Mouse (Mus musculus) embryonic facial prominence, embryonic 13.5 days (tissue): ENCODE data around the gene Slc5a9. TPM values are rescaled to one million over a fixed set of nuclear protein-coding genes. Genes with fewer than 3 reads are reported as not detected.

Source experiments
- ATAC-seq: fragments of 200-750 bp; cut with Nextera tagmentation; 2 replicates; pipeline ENCODE4 v1.8.0; 2017; ENCODE audit warnings: low read depth; ENCODE audit not compliant: insufficient number of reproducible peaks, insufficient read depth, low FRiP score, low TSS enrichment
- H3K27ac ChIP-seq: fragments of 300-500 bp; sonication (generic); 2 replicates; pipeline ENCODE4 v1.5.1; 2015; ENCODE audit warnings: moderate library complexity, mild to moderate bottlenecking, inconsistent platforms
- H3K27me3 ChIP-seq: fragments of 300-500 bp; sonication (generic); 2 replicates; pipeline ENCODE4 v1.6.1; 2015; ENCODE audit warnings: mild to moderate bottlenecking, inconsistent platforms
- H3K36me3 ChIP-seq: fragments of 300-500 bp; sonication (generic); 2 replicates; pipeline ENCODE4 v1.6.1; 2015; ENCODE audit warnings: mild to moderate bottlenecking, inconsistent platforms
- H3K4me1 ChIP-seq: fragments of 300-500 bp; sonication (generic); 2 replicates; pipeline ENCODE4 v1.6.1; 2015; ENCODE audit warnings: inconsistent platforms
- H3K4me2 ChIP-seq: fragments of 300-500 bp; sonication (generic); 2 replicates; pipeline ENCODE4 v1.6.1; 2015; ENCODE audit warnings: moderate library complexity, mild to moderate bottlenecking, inconsistent platforms
- H3K4me3 ChIP-seq: fragments of 300-500 bp; sonication (generic); 2 replicates; pipeline ENCODE4 v1.5.1; 2015; ENCODE audit warnings: mild to moderate bottlenecking, inconsistent platforms
- H3K9ac ChIP-seq: fragments of 300-500 bp; sonication (generic); 2 replicates; pipeline ENCODE4 v1.6.1; 2015; ENCODE audit warnings: mild to moderate bottlenecking, inconsistent platforms
- H3K9me3 ChIP-seq: fragments of 300-500 bp; sonication (generic); 2 replicates; pipeline ENCODE4 v1.6.1; 2016; ENCODE audit warnings: inconsistent platforms
- WGBS: fragments of 180-500 bp; shearing (Covaris S2); methylation state at CpG from one replicate; pipeline ENCODE4 v1.1.7; 2015; ENCODE audit warnings: mixed read lengths; 5-methylcytosine and 5-hydroxymethylcytosine counted together
- polyA plus RNA-seq: library from polyadenylated mRNA; unstranded; fragments of >200 nt; fragmentation: Nextera tagmentation; extraction: Ambion mirVana; gene quantifications from 2 replicates; pipeline ENCODE4 v1.2.1, GENCODE M21; 2015

Slc5a9 gene
- polyA plus RNA-seq, 1 experiment from 2014 or later: 0.63 TPM

GRCm38 (mm10) chr4:111867743-111868401 lies 34.8 kb downstream of the Slc5a9 start:
- Histone ChIP-seq H3K27me3 (no peaks in the 10 kb centered on the region), H3K9ac (no peak overlapping the region), H3K4me2 (no peak overlapping the region), H3K9me3 (no peaks in the 10 kb centered on the region), H3K36me3 (no peaks in the 10 kb centered on the region), H3K27ac (no peak overlapping the region), H3K4me3 (no peak overlapping the region), H3K4me1 (no peaks in the 10 kb centered on the region)
- 83% methylated on average over 2 of the region's 2 CpGs for WGBS
- no peak for ATAC-seq

GRCm38 (mm10) chr4:111866701-111867100 lies 36.0 kb downstream of the Slc5a9 start:
- H3K36me3 ChIP-seq: no peaks in the 10 kb centered on the region
- H3K4me1 ChIP-seq: no peaks in the 10 kb centered on the region
- 77% methylated on average over 5 of the region's 5 CpGs for WGBS
- no peaks in the 10 kb centered on the region for H3K27me3 ChIP-seq
- no peak overlapping the region for H3K4me3 ChIP-seq
- no peaks in the 10 kb centered on the region for H3K9me3 ChIP-seq
- ATAC-seq: no peak
- no peak overlapping the region for H3K27ac ChIP-seq
- H3K9ac ChIP-seq: no peak overlapping the region
- no peak overlapping the region for H3K4me2 ChIP-seq

GRCm38 (mm10) chr4:111852626-111853025 lies 50.1 kb downstream of the Slc5a9 start:
- Histone ChIP-seq H3K4me3 (no peak overlapping the region), H3K4me1 (no peaks in the 10 kb centered on the region), H3K27me3 (no peaks in the 10 kb centered on the region), H3K9me3 (no peaks in the 10 kb centered on the region), H3K27ac (no peak overlapping the region), H3K9ac (no peak overlapping the region), H3K36me3 (no peaks in the 10 kb centered on the region), H3K4me2 (no peak overlapping the region)
- ATAC-seq: no peak

- H3K9ac ChIP-seq: no peak overlapping the region
- H3K27ac ChIP-seq: no peak overlapping the region
- ATAC-seq: no peak
- no peak overlapping the region for H3K4me2 ChIP-seq
- 94% methylated on average over 6 of the region's 6 CpGs for WGBS
- H3K36me3 ChIP-seq: no peaks in the 10 kb centered on the region
- no peaks in the 10 kb centered on the region for H3K9me3 ChIP-seq
- no peak overlapping the region for H3K4me3 ChIP-seq
- no peaks in the 10 kb centered on the region for H3K4me1 ChIP-seq
- no peaks in the 10 kb centered on the region for H3K27me3 ChIP-seq
Observed at GRCm38 (mm10) chr4:111838882-111839281, 63.8 kb downstream of the Slc5a9 start.

Other genes with a start within 250 kb of the Slc5a9 start
- gene Spata6, start 182.9 kb downstream of the Slc5a9 start, polyA plus RNA-seq: 26.7 and 29.2 TPM in 2 replicates
- not detected in 2 replicates for gene Skint8, start 16.5 kb upstream of the Slc5a9 start, polyA plus RNA-seq
- not detected in 2 replicates for gene Skint7, start 70.0 kb upstream of the Slc5a9 start, polyA plus RNA-seq
- gene Skint1, start 103.4 kb upstream of the Slc5a9 start, polyA plus RNA-seq: not detected in 2 replicates
- gene Skint4, start 169.1 kb upstream of the Slc5a9 start, polyA plus RNA-seq: not detected in 2 replicates